Mouse (Mus musculus): Measurements from ENCODE around the gene Exoc2. TPM values are rescaled to one million over a fixed set of nuclear protein-coding genes. Genes with fewer than 3 reads are reported as not detected.

Gene Exoc2
- polyA plus RNA-seq, 1 experiment = 10.8 TPM

DNA sequence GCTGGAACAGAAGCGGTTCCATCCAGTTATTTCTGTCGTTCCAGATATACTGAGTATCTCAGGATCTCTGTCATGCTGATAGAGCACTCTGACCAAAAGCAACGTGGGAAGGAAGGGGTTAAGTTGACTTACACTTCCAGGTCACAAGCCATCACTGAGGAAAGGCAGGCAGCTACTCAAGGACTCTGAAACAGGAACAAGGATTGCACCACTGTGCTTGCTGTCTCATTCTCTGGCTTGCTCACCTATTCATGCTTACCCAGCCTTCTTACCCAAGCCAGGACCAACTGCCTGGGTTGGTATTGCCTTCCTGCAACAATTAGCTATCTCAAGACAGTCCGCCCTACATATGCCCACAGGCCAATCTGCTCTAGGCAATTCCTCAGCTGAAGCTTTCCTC, 31.1 kb upstream of the Exoc2 start:
- no peak for TF ChIP-seq MYOG (IDR thresholded peaks at IDR 0.05; ENCODE audit: control insufficient read depth, extremely low read depth, insufficient read length)
- no peak for TF ChIP-seq MYOD1 (IDR thresholded peaks at IDR 0.05; ENCODE audit: control insufficient read depth, insufficient read length, low read depth)
- TF ChIP-seq USF1 (IDR thresholded peaks at IDR 0.05; ENCODE audit: low read depth) = no peak
- no peak for TF ChIP-seq MAX (IDR thresholded peaks at IDR 0.05)
- TF ChIP-seq FOSL1 (IDR thresholded peaks at IDR 0.05; ENCODE audit: insufficient read depth, low read length, poor library complexity, severe bottlenecking) = no peak
- TF ChIP-seq CTCF (IDR thresholded peaks at IDR 0.05; ENCODE audit: control insufficient read depth, insufficient read depth, insufficient read length) = no peak
- TF ChIP-seq CEBPB (IDR thresholded peaks at IDR 0.05; ENCODE audit: low read depth) = no peak
- H3K36me3 ChIP-seq (ENCODE audit: control insufficient read depth, insufficient read depth) = no peaks in the 10 kb centered on the region
- H3ac ChIP-seq (ENCODE audit: control insufficient read depth, insufficient read length, low read depth) = no peak overlapping the region
- H3K27me3 ChIP-seq (ENCODE audit: control insufficient read depth, insufficient read depth, insufficient read length) = peaks cover 22% of the 10 kb centered on the region
- no peak overlapping the region for H3K4me3 ChIP-seq (ENCODE audit: insufficient read depth, poor library complexity, severe bottlenecking)
- H3K79me2 ChIP-seq (ENCODE audit: control insufficient read depth, insufficient read depth) = no peaks in the 10 kb centered on the region
- no peaks in the 10 kb centered on the region for H3K79me3 ChIP-seq (ENCODE audit: low read depth)

DNA sequence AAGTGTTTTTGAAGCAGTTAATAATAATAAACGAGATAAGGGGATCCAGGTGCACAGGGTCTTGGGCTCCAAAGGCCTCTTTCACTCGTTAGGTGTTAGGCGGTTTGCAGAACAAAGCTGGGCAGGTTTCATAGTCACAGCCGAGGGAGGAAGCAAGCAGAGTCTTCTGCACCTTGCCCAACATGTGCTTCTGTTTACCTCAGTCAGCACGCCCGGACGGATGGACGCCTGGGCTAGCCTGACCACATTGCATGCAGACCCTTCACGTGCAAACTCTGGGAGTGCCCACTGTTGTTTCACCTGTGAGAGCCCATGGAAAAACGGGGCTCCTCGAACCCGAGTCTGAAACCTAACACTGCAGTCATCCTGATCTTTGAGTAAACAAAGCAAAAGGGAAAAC, 30.6 kb upstream of the Exoc2 start:
- Histone ChIP-seq H3K4me3 (ENCODE audit: insufficient read depth, poor library complexity, severe bottlenecking) (no peak overlapping the region), H3K36me3 (ENCODE audit: control insufficient read depth, insufficient read depth) (no peaks in the 10 kb centered on the region), H3K79me2 (ENCODE audit: control insufficient read depth, insufficient read depth) (no peaks in the 10 kb centered on the region), H3K79me3 (ENCODE audit: low read depth) (no peaks in the 10 kb centered on the region), H3K27me3 (ENCODE audit: control insufficient read depth, insufficient read depth, insufficient read length) (peaks cover 25% of the 10 kb centered on the region), H3ac (ENCODE audit: control insufficient read depth, insufficient read length, low read depth) (no peak overlapping the region)
- no peak for TF ChIP-seq MAX (IDR thresholded peaks at IDR 0.05)
- no peak for TF ChIP-seq USF1 (IDR thresholded peaks at IDR 0.05; ENCODE audit: low read depth)
- no peak for TF ChIP-seq MYOD1 (IDR thresholded peaks at IDR 0.05; ENCODE audit: control insufficient read depth, insufficient read length, low read depth)
- TF ChIP-seq FOSL1 (IDR thresholded peaks at IDR 0.05; ENCODE audit: insufficient read depth, low read length, poor library complexity, severe bottlenecking) = no peak
- TF ChIP-seq MYOG (IDR thresholded peaks at IDR 0.05; ENCODE audit: control insufficient read depth, extremely low read depth, insufficient read length) = no peak
- no peak for TF ChIP-seq CTCF (IDR thresholded peaks at IDR 0.05; ENCODE audit: control insufficient read depth, insufficient read depth, insufficient read length)
- no peak for TF ChIP-seq CEBPB (IDR thresholded peaks at IDR 0.05; ENCODE audit: low read depth)

DNA sequence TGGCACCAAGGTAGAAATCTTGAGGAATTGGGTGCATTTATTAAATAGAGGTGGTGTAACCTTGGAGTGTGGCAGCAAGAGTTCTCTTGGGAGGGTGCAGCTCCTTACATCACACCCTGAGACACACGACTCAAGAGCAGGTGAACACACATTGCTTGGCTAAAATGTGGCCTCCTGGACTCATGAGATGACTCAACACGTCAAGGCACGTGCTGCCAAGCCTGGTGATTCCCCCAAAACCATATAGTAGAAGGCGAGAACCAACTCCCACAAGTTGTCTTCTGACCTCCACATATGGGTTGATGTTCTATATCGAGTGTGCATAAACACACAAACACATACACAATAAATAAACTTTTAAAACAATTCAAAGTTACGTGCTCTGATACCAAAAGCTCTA, 25.9 kb upstream of the Exoc2 start:
- H3K27me3 ChIP-seq (ENCODE audit: control insufficient read depth, insufficient read depth, insufficient read length) = peaks cover 29% of the 10 kb centered on the region
- TF ChIP-seq MYOG (IDR thresholded peaks at IDR 0.05; ENCODE audit: control insufficient read depth, extremely low read depth, insufficient read length) (no peak), CEBPB (IDR thresholded peaks at IDR 0.05; ENCODE audit: low read depth) (no peak), MYOD1 (IDR thresholded peaks at IDR 0.05; ENCODE audit: control insufficient read depth, insufficient read length, low read depth) (no peak), USF1 (IDR thresholded peaks at IDR 0.05; ENCODE audit: low read depth) (no peak), CTCF (IDR thresholded peaks at IDR 0.05; ENCODE audit: control insufficient read depth, insufficient read depth, insufficient read length) (no peak), MAX (IDR thresholded peaks at IDR 0.05) (no peak), FOSL1 (IDR thresholded peaks at IDR 0.05; ENCODE audit: insufficient read depth, low read length, poor library complexity, severe bottlenecking) (no peak)
- H3K79me3 ChIP-seq (ENCODE audit: low read depth) = no peaks in the 10 kb centered on the region
- no peaks in the 10 kb centered on the region for H3K36me3 ChIP-seq (ENCODE audit: control insufficient read depth, insufficient read depth)
- H3K79me2 ChIP-seq (ENCODE audit: control insufficient read depth, insufficient read depth) = no peaks in the 10 kb centered on the region
- H3ac ChIP-seq (ENCODE audit: control insufficient read depth, insufficient read length, low read depth) = no peak overlapping the region
- H3K4me3 ChIP-seq (ENCODE audit: insufficient read depth, poor library complexity, severe bottlenecking) = no peak overlapping the region

DNA sequence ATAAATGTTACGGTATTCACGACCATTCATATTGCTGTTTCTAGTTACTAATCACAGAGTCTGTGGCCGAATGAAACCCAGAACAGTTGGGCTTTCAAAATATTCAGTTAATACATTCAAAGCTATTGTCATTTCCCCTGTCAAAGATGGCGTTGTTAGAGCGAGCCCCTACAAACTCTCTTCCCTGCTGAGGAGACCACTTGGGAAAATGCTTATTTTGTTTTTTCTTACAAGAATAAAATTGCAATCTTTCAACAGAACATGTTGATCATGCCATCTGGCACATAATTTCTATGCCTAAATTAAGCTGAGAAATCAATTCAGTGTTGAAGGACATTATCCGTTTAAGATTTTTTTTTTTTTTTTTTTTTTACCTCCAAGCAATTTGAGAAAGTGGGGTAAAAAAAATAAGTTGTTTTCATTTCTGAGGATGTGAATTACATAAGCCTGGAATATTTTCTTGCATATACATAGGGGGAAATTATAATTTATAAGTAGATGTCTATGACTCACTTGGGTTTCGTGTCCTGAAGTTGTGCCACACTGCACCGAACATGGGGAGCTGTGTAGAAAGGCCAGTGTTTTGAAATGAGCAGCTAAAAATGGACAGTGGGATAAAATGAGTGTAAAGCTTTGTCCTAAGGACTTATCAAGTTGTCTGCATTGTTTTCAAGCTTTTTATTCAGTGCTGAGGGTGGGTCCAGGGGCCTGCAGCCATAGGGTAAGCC, 23.8 kb upstream of the Exoc2 start:
- no peaks in the 10 kb centered on the region for H3K79me2 ChIP-seq (ENCODE audit: control insufficient read depth, insufficient read depth)
- no peak for TF ChIP-seq MYOD1 (IDR thresholded peaks at IDR 0.05; ENCODE audit: control insufficient read depth, insufficient read length, low read depth)
- H3K36me3 ChIP-seq (ENCODE audit: control insufficient read depth, insufficient read depth) = no peaks in the 10 kb centered on the region
- H3ac ChIP-seq (ENCODE audit: control insufficient read depth, insufficient read length, low read depth) = no peak overlapping the region
- H3K4me3 ChIP-seq (ENCODE audit: insufficient read depth, poor library complexity, severe bottlenecking) = no peak overlapping the region
- H3K27me3 ChIP-seq (ENCODE audit: control insufficient read depth, insufficient read depth, insufficient read length) = peaks cover 21% of the 10 kb centered on the region
- H3K79me3 ChIP-seq (ENCODE audit: low read depth) = no peaks in the 10 kb centered on the region

- Histone ChIP-seq H3ac (ENCODE audit: control insufficient read depth, insufficient read length, low read depth) (no peak overlapping the region), H3K27me3 (ENCODE audit: control insufficient read depth, insufficient read depth, insufficient read length) (peaks cover 24% of the 10 kb centered on the region), H3K36me3 (ENCODE audit: control insufficient read depth, insufficient read depth) (no peaks in the 10 kb centered on the region), H3K79me3 (ENCODE audit: low read depth) (no peaks in the 10 kb centered on the region), H3K4me3 (ENCODE audit: insufficient read depth, poor library complexity, severe bottlenecking) (no peak overlapping the region), H3K79me2 (ENCODE audit: control insufficient read depth, insufficient read depth) (no peaks in the 10 kb centered on the region)
- TF ChIP-seq MYOG (IDR thresholded peaks at IDR 0.05; ENCODE audit: control insufficient read depth, extremely low read depth, insufficient read length) (no peak), MYOD1 (IDR thresholded peaks at IDR 0.05; ENCODE audit: control insufficient read depth, insufficient read length, low read depth) (peak; percentile 81), FOSL1 (IDR thresholded peaks at IDR 0.05; ENCODE audit: insufficient read depth, low read length, poor library complexity, severe bottlenecking) (no peak), MAX (IDR thresholded peaks at IDR 0.05) (peak; percentile 30), USF1 (IDR thresholded peaks at IDR 0.05; ENCODE audit: low read depth) (no peak)
Measured at GRCm38 (mm10) chr13:30994249-30994858, 20.5 kb upstream of the Exoc2 start.

- TF ChIP-seq MAX (IDR thresholded peaks at IDR 0.05) = no peak
- TF ChIP-seq USF1 (IDR thresholded peaks at IDR 0.05; ENCODE audit: low read depth) = no peak
- no peak for TF ChIP-seq CEBPB (IDR thresholded peaks at IDR 0.05; ENCODE audit: low read depth)
- no peak for TF ChIP-seq MYOD1 (IDR thresholded peaks at IDR 0.05; ENCODE audit: control insufficient read depth, insufficient read length, low read depth)
- no peak for TF ChIP-seq MYOG (IDR thresholded peaks at IDR 0.05; ENCODE audit: control insufficient read depth, extremely low read depth, insufficient read length)
- TF ChIP-seq FOSL1 (IDR thresholded peaks at IDR 0.05; ENCODE audit: insufficient read depth, low read length, poor library complexity, severe bottlenecking) = no peak
- TF ChIP-seq CTCF (IDR thresholded peaks at IDR 0.05; ENCODE audit: control insufficient read depth, insufficient read depth, insufficient read length) = no peak
- no peaks in the 10 kb centered on the region for H3K79me2 ChIP-seq (ENCODE audit: control insufficient read depth, insufficient read depth)
- H3K4me3 ChIP-seq (ENCODE audit: insufficient read depth, poor library complexity, severe bottlenecking) = no peak overlapping the region
Measured at GRCm38 (mm10) chr13:30993819-30994218, 19.9 kb upstream of the Exoc2 start.

More at GRCm38 (mm10) chr13:30993819-30994218, 19.9 kb upstream of the Exoc2 start:
- Histone ChIP-seq H3K36me3 (ENCODE audit: control insufficient read depth, insufficient read depth) (no peaks in the 10 kb centered on the region), H3K27me3 (ENCODE audit: control insufficient read depth, insufficient read depth, insufficient read length) (peaks cover 23% of the 10 kb centered on the region), H3ac (ENCODE audit: control insufficient read depth, insufficient read length, low read depth) (no peak overlapping the region), H3K79me3 (ENCODE audit: low read depth) (no peaks in the 10 kb centered on the region)

Data from C2C12 (cell line).